Mouse (Mus musculus) adrenal gland, postnatal 4 days (tissue): ENCODE data around the gene Hcn2. TPM values are rescaled to one million over a fixed set of nuclear protein-coding genes. Genes with fewer than 3 reads are reported as not detected.
A peak's percentile ranks its signal among the peaks of the same experiment; 100 is the strongest.

Source experiments
- DNase-seq, 2 experiments: peaks; one replicate each; pipeline ENCODE4 v3.0.0; 2021 to 2022; ENCODE audit warnings: low spot score in 2 of 2, mixed read lengths in 2 of 2
- long read RNA-seq, 2 experiments: library from polyadenylated mRNA; stranded (forward); transcript quantifications; one replicate each; pipeline ENCODE4 v2.0.0; 2021
- total RNA-seq, 2 experiments: library from RNA; stranded (reverse); gene quantifications; 2 replicates each; pipeline ENCODE4 v1.2.3; 2021

Gene Hcn2
- total RNA-seq, result 1 to 10 TPM; 8.9 to 9.3 TPM
- long read RNA-seq, experiment 1, partial matches to known transcripts, result 0 of 2 reads
- long read RNA-seq, experiment 1, other reads (novel, unspliced or antisense), result 0 of 2 reads
- long read RNA-seq, experiment 2, partial matches to known transcripts, result 1 of 2 reads
- long read RNA-seq, experiment 2, other reads (novel, unspliced or antisense), result 1 of 2 reads

GRCm38 (mm10) chr10:79716254-79716987, at the start of gene Hcn2:
Hcn2 (plus strand) TSS chr10:79716634.
- no peak for DNase-seq

GRCm38 (mm10) chr10:79668076-79668475, 48.4 kb upstream of the Hcn2 start:
- no peak for DNase-seq

GRCm38 (mm10) chr10:79668771-79669575, 47.5 kb upstream of the Hcn2 start, which contains the start of gene Tpgs1:
Tpgs1 (plus strand) TSS chr10:79669369.
- peak; percentile 69 to 79 for DNase-seq

GRCm38 (mm10) chr10:79669576-79670057, 46.8 kb upstream of the Hcn2 start:
- DNase-seq, result peak; percentile 40 to 43

- DNase-seq, result no peak
These were observed 46.2 kb upstream of the Hcn2 start for GRCm38 (mm10) chr10:79670071-79670888.

- no peak for DNase-seq
These were observed 44.9 kb upstream of the Hcn2 start for GRCm38 (mm10) chr10:79671396-79672087.

- no peak for DNase-seq
These were observed 44.4 kb upstream of the Hcn2 start for GRCm38 (mm10) chr10:79672088-79672455.

GRCm38 (mm10) chr10:79673054-79673453, 43.4 kb upstream of the Hcn2 start:
- DNase-seq, result no peak

- no peak for DNase-seq
These were observed 40.9 kb upstream of the Hcn2 start for GRCm38 (mm10) chr10:79675346-79676035.

GRCm38 (mm10) chr10:79680606-79681495, 35.6 kb upstream of the Hcn2 start:
- no peak for DNase-seq

- DNase-seq, result peak; percentile 97 to 98
These were observed 34.7 kb upstream of the Hcn2 start, which contains the start of gene Cdc34 for GRCm38 (mm10) chr10:79681591-79682245. Cdc34 (plus strand) TSS chr10:79682195.

- no peak for DNase-seq
These were observed 33.9 kb upstream of the Hcn2 start for GRCm38 (mm10) chr10:79682551-79682915.

- DNase-seq, result no peak
These were observed 33.4 kb upstream of the Hcn2 start for GRCm38 (mm10) chr10:79682916-79683582.

GRCm38 (mm10) chr10:79683726-79684640, 32.5 kb upstream of the Hcn2 start:
- no peak for DNase-seq

GRCm38 (mm10) chr10:79684770-79685600, 31.4 kb upstream of the Hcn2 start:
- DNase-seq, result no peak

GRCm38 (mm10) chr10:79686219-79686618, 30.2 kb upstream of the Hcn2 start:
- DNase-seq, result no peak
